Mouse (Mus musculus): ENCODE data around the gene Klhl3.

GRCm38 (mm10) chr13:58078361-58078760 is 35.0 kb downstream of the Klhl3 start:
- TF ChIP-seq POLR2A (IDR thresholded peaks at IDR 0.05; ENCODE audit: borderline replicate concordance, low read depth, low read length) (no peak), CTCF (IDR thresholded peaks at IDR 0.05; ENCODE audit: low read depth, low read length) (no peak)

Data from bone marrow macrophage, adult 2 months (primary cell).